Mouse (Mus musculus) G1E (cell line): ENCODE results near the gene Rere. TPM values are rescaled to one million over a fixed set of nuclear protein-coding genes. Genes with fewer than 3 reads are reported as not detected.
"Not testable (repeated sequence)": the region's sequence is repeated elsewhere in the genome, so short reads cannot be mapped to it uniquely, and the experiment has no call there.

ENCODE experiments used
- ATAC-seq: 2 replicates; pipeline ENCODE4 v1.8.0; 2016; ENCODE audit warnings: mild to moderate bottlenecking; ENCODE audit not compliant: insufficient number of reproducible peaks, poor library complexity, low FRiP score, severe bottlenecking; ENCODE audit errors: extremely low read depth
- DNase-seq: peaks from one replicate; pipeline ENCODE4 v3.0.0; 2012; ENCODE audit warnings: low spot score
- H3K27me3 ChIP-seq: 2 replicates; pipeline ENCODE4 v1.6.1; 2012; ENCODE audit warnings: mild to moderate bottlenecking, low read length, inconsistent platforms; ENCODE audit not compliant: insufficient read depth
- H3K36me3 ChIP-seq: replicated peaks from 2 replicates; pipeline ENCODE3; 2012; ENCODE audit warnings: mild to moderate bottlenecking, inconsistent platforms
- H3K4me1 ChIP-seq: 2 replicates; pipeline ENCODE4 v1.6.1; 2012; ENCODE audit warnings: low read depth, low read length, inconsistent platforms, mixed read lengths; ENCODE audit not compliant: insufficient read depth
- H3K4me3 ChIP-seq: 2 replicates; pipeline ENCODE4 v1.5.1; 2012; ENCODE audit warnings: low read depth, mild to moderate bottlenecking, inconsistent platforms, low read length, moderate library complexity, mixed read lengths
- H3K9me3 ChIP-seq: replicated peaks from 2 replicates; pipeline ENCODE4 v1.6.1; 2012; ENCODE audit warnings: inconsistent platforms
- CTCF ChIP-seq: IDR thresholded peaks from 2 replicates; pipeline ENCODE4 v1.5.1; 2012; ENCODE audit warnings: low read depth, low read length, inconsistent platforms, mixed read lengths
- GATA1 ChIP-seq: IDR thresholded peaks from 2 replicates; pipeline ENCODE4 v1.6.1; 2012; ENCODE audit warnings: borderline replicate concordance, low read length, inconsistent platforms, mixed read lengths
- GATA2 ChIP-seq: IDR thresholded peaks from 2 replicates; pipeline ENCODE4 v1.6.1; 2012; ENCODE audit warnings: low read depth, low read length, inconsistent platforms, borderline replicate concordance
- POLR2AphosphoS5 ChIP-seq: IDR thresholded peaks from 2 replicates; pipeline ENCODE4 v1.6.1; 2012; ENCODE audit warnings: low read depth, low read length, inconsistent platforms; ENCODE audit not compliant: insufficient replicate concordance
- TAL1 ChIP-seq: conservative IDR thresholded peaks from 2 replicates; pipeline ENCODE4 v1.6.1; 2012; ENCODE audit warnings: low read depth, low read length, inconsistent platforms, mixed read lengths
- polyA plus RNA-seq: library from polyadenylated mRNA; stranded (reverse); fragments of >175 nt; gene quantifications from 2 replicates; pipeline ENCODE4 v1.2.3, GENCODE M21; 2012
- total RNA-seq, 2 experiments: library from RNA; stranded (forward) in 1 of 2; stranded (reverse) in 1 of 2; fragments of 200-1000 nt in 1 of 2; fragments of >200 nt in 1 of 2; fragmentation: Nextera tagmentation in 1 of 2; gene quantifications; 2 replicates each; pipeline ENCODE4 v1.2.3; 2014 to 2017

The Rere gene
- total and polyA plus RNA-seq, 3 experiments: 17.4 to 329 (median 154) TPM

GRCm38 (mm10) chr4:150268674-150269653 is 12.5 kb upstream of the Rere start:
- TF ChIP-seq POLR2AphosphoS5: no peak
- no peak for TF ChIP-seq CTCF
- no peak for TF ChIP-seq GATA2
- TF ChIP-seq GATA1: no peak
- no peak for TF ChIP-seq TAL1
- no peak for DNase-seq
- Histone ChIP-seq H3K9me3 (no peaks in the 10 kb centered on the region), H3K36me3 (peaks cover 9% of the 10 kb centered on the region), H3K27me3 (peaks cover 2% of the 10 kb centered on the region; the same call in 1 of the 2 replicates), H3K4me3 (no peak overlapping the region), H3K4me1 (peaks cover 55% of the 10 kb centered on the region)
- no peak for ATAC-seq

GRCm38 (mm10) chr4:150269679-150270078 is 11.8 kb upstream of the Rere start:
- Histone ChIP-seq H3K4me1 (peaks cover 51% of the 10 kb centered on the region), H3K4me3 (no peak overlapping the region)
- ATAC-seq: no peak

GRCm38 (mm10) chr4:150270718-150271117 is 10.7 kb upstream of the Rere start:
- H3K36me3 ChIP-seq, ATAC-seq, DNase-seq, H3K4me3 ChIP-seq, H3K9me3 ChIP-seq, H3K27me3 ChIP-seq: not testable (repeated sequence)
- peaks cover 52% of the 10 kb centered on the region for H3K4me1 ChIP-seq

More at GRCm38 (mm10) chr4:150269679-150270078, 11.8 kb upstream of the Rere start:
- no peak for TF ChIP-seq CTCF
- TF ChIP-seq TAL1: no peak
- TF ChIP-seq POLR2AphosphoS5: no peak
- no peak for TF ChIP-seq GATA2
- no peak for TF ChIP-seq GATA1
- Histone ChIP-seq H3K27me3 (peaks cover 2% of the 10 kb centered on the region; the same call in 1 of the 2 replicates), H3K36me3 (peaks cover 7% of the 10 kb centered on the region), H3K9me3 (no peaks in the 10 kb centered on the region)
- no peak for DNase-seq

- peaks cover 45% of the 10 kb centered on the region for H3K4me1 ChIP-seq
- H3K9me3 ChIP-seq: no peaks in the 10 kb centered on the region
- H3K36me3 ChIP-seq: no peaks in the 10 kb centered on the region
- peak; percentile 54 for DNase-seq
- peaks cover 2% of the 10 kb centered on the region; the same call in 1 of the 2 replicates for H3K27me3 ChIP-seq
- peak; percentile 94 for ATAC-seq
- H3K4me3 ChIP-seq: no peak overlapping the region; the same call in 1 of the 2 replicates
- TF ChIP-seq GATA2 (no peak), GATA1 (no peak), POLR2AphosphoS5 (no peak), CTCF (no peak), TAL1 (no peak)
Observed at GRCm38 (mm10) chr4:150272725-150273124, 8.7 kb upstream of the Rere start.

GRCm38 (mm10) chr4:150275531-150275930 is 5.9 kb upstream of the Rere start:
- ATAC-seq (no peak), DNase-seq (no peak)
- H3K4me3 ChIP-seq: no peak overlapping the region
- no peak for TF ChIP-seq TAL1
- TF ChIP-seq CTCF: no peak
- no peak for TF ChIP-seq GATA2
- no peak for TF ChIP-seq POLR2AphosphoS5
- no peak for TF ChIP-seq GATA1
- no peaks in the 10 kb centered on the region for H3K36me3 ChIP-seq
- H3K9me3 ChIP-seq: no peaks in the 10 kb centered on the region
- peaks cover 38% of the 10 kb centered on the region for H3K4me1 ChIP-seq
- no peaks in the 10 kb centered on the region for H3K27me3 ChIP-seq

- H3K4me1 ChIP-seq: peaks cover 26% of the 10 kb centered on the region
- not testable (repeated sequence) for ATAC-seq, H3K27me3 ChIP-seq, H3K9me3 ChIP-seq, H3K36me3 ChIP-seq, DNase-seq, H3K4me3 ChIP-seq
Observed at GRCm38 (mm10) chr4:150279336-150279735, 2.1 kb upstream of the Rere start.

- H3K36me3 ChIP-seq: peaks cover under 1% of the 10 kb centered on the region
- H3K9me3 ChIP-seq: no peaks in the 10 kb centered on the region
- TF ChIP-seq CTCF: no peak
- TF ChIP-seq GATA2: no peak
- no peak for TF ChIP-seq GATA1
- no peak for TF ChIP-seq TAL1
- no peak for TF ChIP-seq POLR2AphosphoS5
- H3K4me3 ChIP-seq: no peak overlapping the region
- ATAC-seq (no peak), DNase-seq (no peak)
- peaks cover 26% of the 10 kb centered on the region for H3K4me1 ChIP-seq
- no peaks in the 10 kb centered on the region for H3K27me3 ChIP-seq
Observed at GRCm38 (mm10) chr4:150280002-150280401, 1.4 kb upstream of the Rere start.
